Mouse (Mus musculus) heart, embryonic 12.5 days (tissue): ENCODE data around the gene Ralgapb. TPM values are rescaled to one million over a fixed set of nuclear protein-coding genes. Genes with fewer than 3 reads are reported as not detected.

Experiments used
- ATAC-seq: fragments of 200-750 bp; cut with Nextera tagmentation; 2 replicates; pipeline ENCODE4 v1.8.0; 2017; ENCODE audit warnings: moderate TSS enrichment, moderate library complexity; ENCODE audit not compliant: insufficient number of reproducible peaks, low FRiP score
- H3K27ac ChIP-seq: fragments of 300-500 bp; sonication (generic); 2 replicates; pipeline ENCODE4 v1.5.1; 2016; ENCODE audit warnings: mild to moderate bottlenecking, moderate library complexity; ENCODE audit not compliant: poor library complexity, severe bottlenecking
- H3K27me3 ChIP-seq: fragments of 300-500 bp; sonication (generic); replicated peaks from 2 replicates; pipeline ENCODE4 v1.6.1; 2016; ENCODE audit warnings: mild to moderate bottlenecking, moderate library complexity
- H3K36me3 ChIP-seq: fragments of 300-500 bp; sonication (generic); 2 replicates; pipeline ENCODE4 v1.6.1; 2016; ENCODE audit warnings: mild to moderate bottlenecking, moderate library complexity
- H3K4me1 ChIP-seq: fragments of 300-500 bp; sonication (generic); replicated peaks from 2 replicates; pipeline ENCODE4 v1.6.1; 2016; ENCODE audit warnings: mild to moderate bottlenecking
- H3K4me2 ChIP-seq: fragments of 300-500 bp; sonication (generic); 2 replicates; pipeline ENCODE4 v1.6.1; 2016; ENCODE audit warnings: mild to moderate bottlenecking, moderate library complexity
- H3K4me3 ChIP-seq: fragments of 300-500 bp; sonication (generic); 2 replicates; pipeline ENCODE4 v1.5.1; 2016; ENCODE audit warnings: mild to moderate bottlenecking
- H3K9ac ChIP-seq: fragments of 300-500 bp; sonication (generic); 2 replicates; pipeline ENCODE4 v1.6.1; 2016; ENCODE audit warnings: mild to moderate bottlenecking, moderate library complexity
- H3K9me3 ChIP-seq: fragments of 300-500 bp; sonication (generic); replicated peaks from 2 replicates; pipeline ENCODE4 v1.6.1; 2016; ENCODE audit warnings: mild to moderate bottlenecking, moderate library complexity
- WGBS: fragments of 180-500 bp; shearing (Covaris S2); methylation state at CpG from one replicate; pipeline ENCODE4 v1.1.7; 2016; 5-methylcytosine and 5-hydroxymethylcytosine counted together
- polyA plus RNA-seq: library from polyadenylated mRNA; unstranded; fragments of >200 nt; fragmentation: Nextera tagmentation; extraction: Ambion mirVana; gene quantifications from 2 replicates; pipeline ENCODE4 v1.2.1, GENCODE M21; 2016

Gene Ralgapb
- polyA plus RNA-seq, 1 experiment from 2014 or later, result 15.8 TPM

- no peak overlapping the region for H3K9ac ChIP-seq
- no peak overlapping the region for H3K27ac ChIP-seq
- H3K9me3 ChIP-seq, result no peaks in the 10 kb centered on the region
- H3K27me3 ChIP-seq, result no peaks in the 10 kb centered on the region
- WGBS, result 84% methylated on average over 3 of the region's 3 CpGs
- no peaks in the 10 kb centered on the region for H3K4me1 ChIP-seq
- no peak overlapping the region for H3K4me3 ChIP-seq
- H3K36me3 ChIP-seq, result peaks cover 73% of the 10 kb centered on the region
- no peak overlapping the region for H3K4me2 ChIP-seq
- no peak for ATAC-seq
Observed at GRCm38 (mm10) chr2:158477640-158478039, 68.0 kb downstream of the Ralgapb start.

- WGBS, result 83% methylated on average over 5 of the region's 5 CpGs
- no peak for ATAC-seq
- no peak overlapping the region for H3K4me3 ChIP-seq
- no peaks in the 10 kb centered on the region for H3K27me3 ChIP-seq
- no peak overlapping the region for H3K27ac ChIP-seq
- H3K9me3 ChIP-seq, result no peaks in the 10 kb centered on the region
- no peaks in the 10 kb centered on the region for H3K4me1 ChIP-seq
- no peak overlapping the region for H3K4me2 ChIP-seq
- no peak overlapping the region for H3K9ac ChIP-seq
- H3K36me3 ChIP-seq, result peaks cover 51% of the 10 kb centered on the region
Observed at GRCm38 (mm10) chr2:158498457-158498856, 88.8 kb downstream of the Ralgapb start.

GRCm38 (mm10) chr2:158501836-158502812 lies 92.5 kb downstream of the Ralgapb start, which contains the start of gene Adig:
TSS of gene Adig (plus strand) at chr2:158502612.
- no peak for ATAC-seq
- H3K4me2 ChIP-seq, result no peak within 1 kb of the TSS
- no peaks in the 10 kb centered on the region for H3K4me1 ChIP-seq
- no peak within 1 kb of the TSS for H3K27ac ChIP-seq
- no peak within 1 kb of the TSS for H3K4me3 ChIP-seq
- H3K36me3 ChIP-seq, result peaks cover 22% of the 10 kb centered on the region
- H3K9me3 ChIP-seq, result no peaks in the 10 kb centered on the region
- no peaks in the 10 kb centered on the region for H3K27me3 ChIP-seq
- H3K9ac ChIP-seq, result no peak within 1 kb of the TSS
- 71% methylated on average over 11 of the region's 11 CpGs for WGBS

- H3K27ac ChIP-seq, result no peak overlapping the region
- WGBS, result 76% methylated on average over 7 of the region's 7 CpGs
Observed at GRCm38 (mm10) chr2:158503226-158503625, 93.6 kb downstream of the Ralgapb start.

GRCm38 (mm10) chr2:158503671-158504070 lies 94.0 kb downstream of the Ralgapb start:
- Histone ChIP-seq H3K4me1 (no peaks in the 10 kb centered on the region), H3K27ac (no peak overlapping the region), H3K4me3 (no peak overlapping the region), H3K27me3 (no peaks in the 10 kb centered on the region), H3K9me3 (no peaks in the 10 kb centered on the region), H3K36me3 (peaks cover 10% of the 10 kb centered on the region), H3K4me2 (no peak overlapping the region), H3K9ac (no peak overlapping the region)
- no peak for ATAC-seq
- 74% methylated on average over 4 of the region's 4 CpGs for whole genome bisulfite sequencing

More at GRCm38 (mm10) chr2:158503226-158503625, 93.6 kb downstream of the Ralgapb start:
- Histone ChIP-seq H3K4me3 (no peak overlapping the region), H3K36me3 (peaks cover 13% of the 10 kb centered on the region), H3K9me3 (no peaks in the 10 kb centered on the region), H3K27me3 (no peaks in the 10 kb centered on the region), H3K4me1 (no peaks in the 10 kb centered on the region), H3K9ac (no peak overlapping the region), H3K4me2 (no peak overlapping the region)
- no peak for ATAC-seq

- no peak for ATAC-seq
- no peak overlapping the region for H3K9ac ChIP-seq
- 74% methylated on average over 5 of the region's 5 CpGs for WGBS
Observed at GRCm38 (mm10) chr2:158506475-158506874, 96.8 kb downstream of the Ralgapb start.

GRCm38 (mm10) chr2:158507046-158507445 lies 97.4 kb downstream of the Ralgapb start:
- ATAC-seq, result no peak
- H3K4me3 ChIP-seq, result no peak overlapping the region
- no peak overlapping the region for H3K9ac ChIP-seq
- peaks cover 6% of the 10 kb centered on the region for H3K4me1 ChIP-seq
- H3K4me2 ChIP-seq, result no peak overlapping the region
- H3K9me3 ChIP-seq, result no peaks in the 10 kb centered on the region
- no peaks in the 10 kb centered on the region for H3K36me3 ChIP-seq
- 83% methylated on average over 10 of the region's 10 CpGs for WGBS
- no peak overlapping the region for H3K27ac ChIP-seq
- H3K27me3 ChIP-seq, result no peaks in the 10 kb centered on the region

More at GRCm38 (mm10) chr2:158506475-158506874, 96.8 kb downstream of the Ralgapb start:
- no peaks in the 10 kb centered on the region for H3K27me3 ChIP-seq
- peaks cover 6% of the 10 kb centered on the region for H3K4me1 ChIP-seq
- H3K36me3 ChIP-seq, result no peaks in the 10 kb centered on the region
- no peak overlapping the region for H3K27ac ChIP-seq
- no peaks in the 10 kb centered on the region for H3K9me3 ChIP-seq
- H3K4me3 ChIP-seq, result no peak overlapping the region
- no peak overlapping the region for H3K4me2 ChIP-seq

- peak; percentile 47 for ATAC-seq
Observed at GRCm38 (mm10) chr2:158510665-158511064, 101.0 kb downstream of the Ralgapb start.

GRCm38 (mm10) chr2:158512528-158512927 lies 102.9 kb downstream of the Ralgapb start, which contains the start of gene Arhgap40:
TSS of gene Arhgap40 (plus strand) at chr2:158512796.
- 74% methylated on average over 10 of the region's 10 CpGs for WGBS
- no peak within 1 kb of the TSS for H3K27ac ChIP-seq

More at GRCm38 (mm10) chr2:158510665-158511064, 101.0 kb downstream of the Ralgapb start:
- no peak overlapping the region for H3K4me2 ChIP-seq
- no peaks in the 10 kb centered on the region for H3K27me3 ChIP-seq
- no peaks in the 10 kb centered on the region for H3K36me3 ChIP-seq
- H3K9me3 ChIP-seq, result no peaks in the 10 kb centered on the region
- no peak overlapping the region for H3K27ac ChIP-seq
- 54% methylated on average over 6 of the region's 6 CpGs for WGBS
- H3K4me3 ChIP-seq, result no peak overlapping the region
- H3K9ac ChIP-seq, result no peak overlapping the region
- H3K4me1 ChIP-seq, result peaks cover 6% of the 10 kb centered on the region

GRCm38 (mm10) chr2:158513821-158514336 lies 104.2 kb downstream of the Ralgapb start:
- Histone ChIP-seq H3K9ac (no peak overlapping the region), H3K9me3 (no peaks in the 10 kb centered on the region), H3K27ac (no peak overlapping the region), H3K4me3 (no peak overlapping the region), H3K4me1 (peaks cover 12% of the 10 kb centered on the region), H3K27me3 (no peaks in the 10 kb centered on the region), H3K36me3 (no peaks in the 10 kb centered on the region), H3K4me2 (no peak overlapping the region)
- no peak for ATAC-seq
- 81% methylated on average over 12 of the region's 12 CpGs for WGBS

More at GRCm38 (mm10) chr2:158512528-158512927, 102.9 kb downstream of the Ralgapb start, which contains the start of gene Arhgap40:
- Histone ChIP-seq H3K27me3 (no peaks in the 10 kb centered on the region), H3K4me1 (peaks cover 6% of the 10 kb centered on the region), H3K9me3 (no peaks in the 10 kb centered on the region), H3K36me3 (no peaks in the 10 kb centered on the region), H3K4me3 (no peak within 1 kb of the TSS), H3K4me2 (no peak within 1 kb of the TSS), H3K9ac (no peak within 1 kb of the TSS)
- no peak for ATAC-seq

GRCm38 (mm10) chr2:158518583-158518982 lies 108.9 kb downstream of the Ralgapb start:
- WGBS, result 43% methylated on average over 6 of the region's 6 CpGs
- no peak overlapping the region for H3K4me3 ChIP-seq
- ATAC-seq, result no peak

More at GRCm38 (mm10) chr2:158518583-158518982, 108.9 kb downstream of the Ralgapb start:
- no peaks in the 10 kb centered on the region for H3K36me3 ChIP-seq
- no peaks in the 10 kb centered on the region for H3K27me3 ChIP-seq
- H3K27ac ChIP-seq, result no peak overlapping the region
- H3K9ac ChIP-seq, result no peak overlapping the region
- 0 out of 2 replicates have a peak, but pooled peaks cover 6% of the 10 kb centered on the region for H3K9me3 ChIP-seq
- peaks cover 16% of the 10 kb centered on the region for H3K4me1 ChIP-seq
- H3K4me2 ChIP-seq, result no peak overlapping the region
